Comparison of ENCODE assay signal across 12 mouse cellular contexts in the genomic region with DNA sequence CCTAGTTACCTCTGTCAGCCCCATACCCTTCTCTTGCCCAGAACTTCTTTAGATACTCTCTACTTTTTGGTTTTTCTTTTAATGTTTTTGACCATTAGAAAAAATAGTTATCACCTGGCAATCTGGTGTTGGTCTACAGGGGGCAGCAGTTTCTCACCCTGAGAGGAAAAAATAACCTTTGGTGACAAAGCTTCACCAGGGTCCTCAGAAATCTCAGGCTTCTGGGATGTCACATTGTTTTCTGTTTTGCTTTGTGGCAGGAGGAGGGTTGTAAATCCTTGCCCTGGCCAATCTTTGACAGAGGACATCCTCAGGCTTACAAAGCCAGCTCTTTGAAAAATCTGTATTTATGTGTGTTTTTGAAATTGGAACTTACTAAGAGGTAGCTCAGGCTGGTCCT. TPM values are rescaled to one million over a fixed set of nuclear protein-coding genes. Genes with fewer than 3 reads are reported as not detected.
A peak's percentile ranks its signal among the peaks of the same experiment; 100 is the strongest.
DNase-seq lines count a peak whose midpoint lies in the region; ATAC-seq and TF ChIP-seq lines count a peak whose summit lies in the region.
"Had no signal": no experiment of that assay in that cellular context is flagged by ENCODE, and none has a peak within 500 bp of the region (broad histone marks: within the 10 kb centered on the region; RNA-seq: fewer than 3 reads in every experiment).

No protein-coding gene starts in this region.

- no peaks in the 10 kb centered on the region; the same call in 1 of the 2 replicates for H3K79me2 ChIP-seq in heart, adult 2 months (replicated peaks; ENCODE audit: control insufficient read depth, insufficient read depth, low read length)

- no peaks in the 10 kb centered on the region for H3K27me3 ChIP-seq in heart, adult 2 months (ENCODE audit: control insufficient read depth, insufficient read depth, low read length)
- no peaks in the 10 kb centered on the region for H3K27me3 ChIP-seq in heart, embryonic 10.5 days (ENCODE audit: insufficient read depth, poor library complexity, severe bottlenecking)
- no peaks in the 10 kb centered on the region for H3K27me3 ChIP-seq in kidney, embryonic 16.5 days (ENCODE audit: insufficient read depth, low read length)
- no peaks in the 10 kb centered on the region for H3K27me3 ChIP-seq in forebrain, embryonic 11.5 days (ENCODE audit: control insufficient read depth, insufficient read depth, low read length)
- H3K27me3 ChIP-seq: intestine, embryonic 15.5 days; limb, embryonic 12.5 days had no signal

- TF ChIP-seq POLR2A in heart, adult 2 months (IDR thresholded peaks at IDR 0.05; ENCODE audit: insufficient read depth, low read depth, low read length), result no peak

- no peak for TF ChIP-seq EP300 in heart, adult 2 months (IDR thresholded peaks at IDR 0.05; ENCODE audit: insufficient read depth, low read depth, low read length)

- no peak for DNase-seq in heart, adult 2 months
- DNase-seq in heart, embryonic 10.5 days (ENCODE audit: low spot score), result no peak
- DNase-seq in kidney, postnatal 36 days, result peak; percentile 11 to 55
- DNase-seq in 3T3-L1 (ENCODE audit: low read depth, low spot score) (peak; percentile 27), NIH3T3 (ENCODE audit: low read depth) (peak; percentile 17)
- DNase-seq in embryo, embryonic 9.5 days (ENCODE audit: extremely low spot score), result no peak
- no peak for DNase-seq in forebrain, embryonic 11.5 days (ENCODE audit: low spot score)
- DNase-seq: cerebellum, adult 9-10 months had no signal

- H3K36me3 ChIP-seq in heart, adult 2 months (ENCODE audit: control insufficient read depth, insufficient read depth, low read length), result no peaks in the 10 kb centered on the region
- H3K36me3 ChIP-seq in heart, embryonic 10.5 days, result peaks cover 20% of the 10 kb centered on the region; the same call in 1 of the 2 replicates
- peaks cover 16% of the 10 kb centered on the region for H3K36me3 ChIP-seq in kidney, embryonic 16.5 days (ENCODE audit: insufficient read depth, low read length)
- H3K36me3 ChIP-seq in forebrain, embryonic 11.5 days (ENCODE audit: control insufficient read depth, insufficient read depth, low read length), result no peaks in the 10 kb centered on the region; the same call in 1 of the 2 replicates
- H3K36me3 ChIP-seq: intestine, embryonic 15.5 days had no signal

- intact Hi-C loops in heart, adult 2 months (cut with DNase I), result loop anchor here (2.0 to 5.0 kb wide), 2 partner anchors 46 to 121 kb away; no protein-coding TSS in a partner anchor

- H3K27ac ChIP-seq in heart, adult 2 months, result no peak overlapping the region
- no peak overlapping the region for H3K27ac ChIP-seq in heart, embryonic 10.5 days
- no peak overlapping the region for H3K27ac ChIP-seq in kidney, embryonic 16.5 days (ENCODE audit: low read length)
- no peak overlapping the region for H3K27ac ChIP-seq in forebrain, embryonic 11.5 days (ENCODE audit: low read depth, low read length)
- H3K27ac ChIP-seq: intestine, embryonic 15.5 days; limb, embryonic 12.5 days had no signal

- ATAC-seq in kidney, embryonic 16.5 days (ENCODE audit: low FRiP score, low TSS enrichment), result no peak
- ATAC-seq in forebrain, embryonic 11.5 days (replicated peaks; ENCODE audit: low FRiP score), result no peak
- ATAC-seq: intestine, embryonic 15.5 days had no signal

- TF ChIP-seq CTCF in heart, adult 2 months (IDR thresholded peaks at IDR 0.05), result peak; percentile 73

- H3K4me3 ChIP-seq in heart, adult 2 months, result no peak overlapping the region
- no peak overlapping the region for H3K4me3 ChIP-seq in heart, embryonic 10.5 days
- no peak overlapping the region for H3K4me3 ChIP-seq in kidney, embryonic 16.5 days (ENCODE audit: low read length)
- no peak overlapping the region for H3K4me3 ChIP-seq in forebrain, embryonic 11.5 days (ENCODE audit: low read depth, low read length)
- H3K4me3 ChIP-seq: erythroblast, embryonic 14.5 days; intestine, embryonic 15.5 days; limb, embryonic 12.5 days had no signal

- no peaks in the 10 kb centered on the region for H3K4me1 ChIP-seq in heart, adult 2 months (ENCODE audit: control insufficient read depth, insufficient read depth, low read length)
- H3K4me1 ChIP-seq in heart, embryonic 10.5 days, result peaks cover 5% of the 10 kb centered on the region; the same call in 1 of the 2 replicates
- no peaks in the 10 kb centered on the region for H3K4me1 ChIP-seq in kidney, embryonic 16.5 days (ENCODE audit: insufficient read depth, low read length)
- no peaks in the 10 kb centered on the region for H3K4me1 ChIP-seq in forebrain, embryonic 11.5 days (replicated peaks; ENCODE audit: control insufficient read depth, insufficient read depth, low read length)
- H3K4me1 ChIP-seq: intestine, embryonic 15.5 days; limb, embryonic 12.5 days had no signal

- no peak overlapping the region for H3K4me2 ChIP-seq in kidney, embryonic 16.5 days (replicated peaks; ENCODE audit: low read depth, low read length)
- H3K4me2 ChIP-seq in forebrain, embryonic 11.5 days (ENCODE audit: low read depth, low read length, severe bottlenecking), result no peak overlapping the region
- H3K4me2 ChIP-seq: intestine, embryonic 15.5 days; limb, embryonic 12.5 days had no signal

- H3K9me3 ChIP-seq in heart, embryonic 10.5 days, result no peaks in the 10 kb centered on the region
- no peaks in the 10 kb centered on the region for H3K9me3 ChIP-seq in kidney, embryonic 16.5 days (ENCODE audit: low read length)
- no peaks in the 10 kb centered on the region for H3K9me3 ChIP-seq in forebrain, embryonic 11.5 days (ENCODE audit: control insufficient read depth, low read length)
- H3K9me3 ChIP-seq: intestine, embryonic 15.5 days; limb, embryonic 12.5 days had no signal

- H3K9ac ChIP-seq in heart, adult 2 months (ENCODE audit: low read depth, low read length), result no peak overlapping the region
- H3K9ac ChIP-seq in kidney, embryonic 16.5 days (replicated peaks; ENCODE audit: low read length), result no peak overlapping the region
- no peak overlapping the region for H3K9ac ChIP-seq in forebrain, embryonic 11.5 days (ENCODE audit: low read length)
- H3K9ac ChIP-seq: intestine, embryonic 15.5 days; limb, embryonic 12.5 days had no signal

RNA-seq across cellular contexts. Expression of a gene that starts 57.9 kb away (rescaled TPM):
- 10 to 100 TPM; 20.9 to 21.6 TPM for total RNA-seq in heart, adult 2 months (2021)
- 6.0 and 10.3 TPM in 2 replicates for polyA plus RNA-seq in heart, adult 2 months (2012; rRNA removed)
- 58.7 and 64.8 TPM in 2 replicates for polyA plus RNA-seq in heart, embryonic 10.5 days (2016; fragmentation: Nextera tagmentation; extraction: Ambion mirVana)
- 41.3 and 53.1 TPM in 2 replicates for polyA plus RNA-seq in kidney, embryonic 16.5 days (2015; fragmentation: Nextera tagmentation; extraction: Ambion mirVana)
- polyA plus RNA-seq in forebrain, embryonic 11.5 days (2014; fragmentation: Nextera tagmentation; extraction: Ambion mirVana), result 71.5 and 79.9 TPM in 2 replicates

RNA-seq across cellular contexts. Expression of a gene that starts 57.9 kb away (rescaled TPM):
- total RNA-seq in heart, adult 2 months (2021), result 10 to 100 TPM; 89.3 to 97.3 TPM
- polyA plus RNA-seq in heart, adult 2 months (2012; rRNA removed), result 33.0 and 52.7 TPM in 2 replicates
- 128 and 145 TPM in 2 replicates for polyA plus RNA-seq in heart, embryonic 10.5 days (2016; fragmentation: Nextera tagmentation; extraction: Ambion mirVana)
- polyA plus RNA-seq in kidney, embryonic 16.5 days (2015; fragmentation: Nextera tagmentation; extraction: Ambion mirVana), result 115 and 118 TPM in 2 replicates
- polyA plus RNA-seq in forebrain, embryonic 11.5 days (2014; fragmentation: Nextera tagmentation; extraction: Ambion mirVana), result 154 and 167 TPM in 2 replicates

Comparison
In these comparisons a context has a peak if more than half of its experiments do, and no peak if none do; other contexts are left out.
1. DNase-seq: peak in kidney, postnatal 36 days (2 of 2), 3T3-L1 (single experiment) and NIH3T3 (single experiment); none in heart, adult 2 months (0 of 2), heart, embryonic 10.5 days (single experiment), embryo, embryonic 9.5 days (single experiment) and forebrain, embryonic 11.5 days (single experiment).